Mouse (Mus musculus): ENCODE data around the gene Cpvl.

Gene Cpvl

DNA sequence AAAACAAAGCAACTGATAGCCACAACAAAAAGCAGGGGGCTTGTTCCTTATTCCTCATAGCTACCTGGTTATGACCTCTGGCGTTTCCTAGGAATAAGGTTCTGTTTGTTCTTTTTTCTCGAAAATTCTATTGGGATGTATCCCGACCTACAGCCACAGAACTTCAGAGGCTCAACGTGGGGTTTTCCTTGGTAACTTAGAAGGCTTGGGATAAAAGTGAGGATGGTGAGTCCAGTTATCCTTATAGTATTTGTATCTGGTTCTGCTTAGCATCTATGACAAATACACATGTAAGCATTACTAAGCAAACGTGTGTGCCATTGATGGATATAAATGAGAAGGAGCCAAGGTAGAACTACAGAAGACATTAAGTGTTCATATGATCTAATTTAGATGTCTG, at the start of gene Cpvl:
TSS of gene Cpvl (minus strand) at position 101 of the 400 bp plus-strand sequence.
- DNase-seq = no peak

DNA sequence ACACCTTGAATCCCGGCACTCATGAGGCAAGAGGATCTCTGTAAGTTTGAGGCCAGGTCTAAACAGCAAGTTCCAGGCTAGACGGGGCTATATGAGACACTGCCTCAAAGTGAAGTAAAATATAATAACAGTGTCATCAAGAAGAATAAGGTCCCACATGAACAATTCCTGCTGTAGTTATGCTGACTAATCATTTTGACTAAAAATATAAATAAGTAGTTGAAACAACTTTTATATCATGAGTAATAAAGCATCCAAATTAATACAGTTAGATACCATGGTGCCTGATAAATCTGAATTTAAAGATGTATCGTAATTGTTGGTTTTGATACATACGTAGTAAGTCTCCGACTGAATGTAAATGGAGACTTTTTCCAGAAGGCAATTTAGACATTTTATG, 45.4 kb upstream of the Cpvl start:
- no peak for DNase-seq

GRCm38 (mm10) chr6:54021123-54021789, 42.8 kb upstream of the Cpvl start:
- no peak for DNase-seq

GRCm38 (mm10) chr6:54018861-54019260, 40.4 kb upstream of the Cpvl start:
- DNase-seq = no peak

DNA sequence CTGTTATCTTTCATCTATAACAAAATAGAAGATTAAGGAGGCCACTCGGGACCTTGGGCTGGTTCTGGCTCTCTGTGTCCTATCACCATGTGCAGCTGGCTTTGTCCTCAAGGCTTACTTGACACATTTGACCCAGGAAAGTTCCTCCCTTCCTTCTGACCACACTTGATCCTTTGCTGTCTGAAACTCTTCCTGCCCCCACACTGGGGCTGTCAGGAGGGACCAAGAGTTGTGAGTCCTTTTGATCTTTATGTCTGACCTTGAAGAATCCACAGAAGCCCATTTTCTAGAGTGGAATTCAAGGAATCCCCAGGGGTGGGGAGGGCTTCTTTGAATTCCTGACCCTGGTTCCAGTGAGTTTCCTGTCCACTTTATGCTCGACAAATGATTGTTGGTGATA, 39.6 kb upstream of the Cpvl start:
- DNase-seq = no peak

DNA sequence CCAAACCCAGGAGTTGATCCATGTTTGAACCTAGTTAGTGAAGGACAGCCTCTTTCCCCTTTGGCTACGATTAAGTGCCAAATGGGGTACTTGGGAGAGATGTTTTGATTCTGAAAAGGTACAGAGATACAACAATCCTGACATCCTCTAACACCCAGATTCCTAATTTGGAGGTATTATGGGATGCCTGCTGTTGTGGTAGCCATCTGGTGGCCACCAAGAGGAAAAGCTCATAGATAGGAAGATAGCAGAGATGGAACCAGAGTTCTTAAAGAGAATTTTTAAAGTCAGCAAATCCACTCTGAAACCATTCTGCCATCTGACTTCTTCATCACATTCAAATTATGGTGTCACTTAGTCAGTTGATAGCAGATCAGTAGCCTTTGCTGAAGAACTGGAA, 33.7 kb upstream of the Cpvl start:
- no peak for DNase-seq

- no peak for DNase-seq
These were observed 31.9 kb upstream of the Cpvl start for GRCm38 (mm10) chr6:54010362-54010761.

DNA sequence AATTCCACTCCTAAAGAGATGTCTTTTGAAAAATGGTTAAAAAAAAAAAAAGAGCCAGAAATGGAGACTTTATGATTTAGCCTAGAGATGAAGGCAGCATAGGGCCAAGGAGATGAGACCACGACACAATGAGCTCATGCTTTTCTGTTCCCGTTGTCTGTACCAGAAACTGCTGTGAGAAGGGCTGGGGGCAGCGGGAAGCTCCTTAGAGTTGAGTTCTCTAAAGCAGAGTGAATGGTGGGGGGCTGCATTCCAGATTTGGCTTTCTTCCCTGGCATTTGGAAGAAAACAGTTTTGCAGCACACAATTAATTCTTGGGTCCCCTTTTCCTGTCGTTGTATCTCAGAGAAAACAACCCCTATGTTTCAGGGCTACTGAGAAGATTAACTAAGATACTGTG, 30.8 kb upstream of the Cpvl start:
- DNase-seq = no peak

DNA sequence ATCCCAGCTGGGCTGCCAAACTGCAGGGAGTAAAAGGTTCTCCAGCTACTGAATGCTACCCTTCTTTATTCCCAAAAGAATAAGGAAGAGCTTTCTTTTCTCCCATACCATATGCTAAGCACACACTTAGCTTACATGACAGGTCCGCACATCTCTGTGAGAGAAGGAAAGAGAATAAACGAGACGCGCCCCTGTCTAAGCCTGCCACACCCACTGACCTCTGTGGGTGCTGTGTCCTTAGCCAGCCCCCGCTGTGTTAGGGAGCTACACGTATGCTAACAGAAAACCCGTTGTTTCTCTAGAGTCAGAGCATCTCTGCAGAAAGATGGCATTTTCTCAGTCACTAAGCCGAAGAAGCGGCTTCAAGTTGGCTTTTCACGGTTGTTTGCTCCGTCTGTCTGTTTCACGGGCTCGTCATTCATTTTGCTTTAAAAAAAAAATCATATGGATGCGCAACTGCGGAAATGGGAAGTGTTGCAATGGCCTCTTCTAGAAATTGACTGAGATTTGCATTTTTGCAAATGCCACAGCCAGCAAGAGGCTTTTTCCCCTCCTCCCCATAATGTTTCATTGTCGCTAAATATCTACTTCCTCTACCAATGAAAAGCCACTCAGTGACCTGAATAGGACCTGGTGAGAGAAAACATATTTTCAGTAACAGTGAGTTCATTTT, 30.1 kb upstream of the Cpvl start:
- no peak for DNase-seq

DNA sequence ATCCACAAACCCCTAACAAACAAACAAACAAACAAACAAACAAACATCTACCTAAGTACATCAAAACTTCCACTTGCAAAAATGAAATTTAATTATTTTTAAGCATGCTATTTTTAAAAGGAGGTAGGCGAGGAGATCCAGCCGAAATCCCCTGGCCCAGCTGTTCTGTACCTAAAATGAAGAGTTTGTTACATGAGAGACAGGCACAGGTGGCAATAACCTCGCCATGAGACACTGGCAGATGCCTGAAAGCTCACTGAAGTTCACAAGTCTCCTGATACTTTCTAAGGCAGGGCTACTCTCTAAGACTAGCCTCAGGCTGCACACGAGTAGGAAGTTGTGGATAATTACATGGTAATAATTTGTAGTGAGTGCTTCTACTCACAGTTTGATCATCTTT, 26.8 kb upstream of the Cpvl start:
- no peak for DNase-seq

- no peak for DNase-seq
These were observed 17.9 kb upstream of the Cpvl start for GRCm38 (mm10) chr6:53996226-53996955.

- DNase-seq = no peak
These were observed 17.0 kb upstream of the Cpvl start for GRCm38 (mm10) chr6:53995519-53995918.

DNA sequence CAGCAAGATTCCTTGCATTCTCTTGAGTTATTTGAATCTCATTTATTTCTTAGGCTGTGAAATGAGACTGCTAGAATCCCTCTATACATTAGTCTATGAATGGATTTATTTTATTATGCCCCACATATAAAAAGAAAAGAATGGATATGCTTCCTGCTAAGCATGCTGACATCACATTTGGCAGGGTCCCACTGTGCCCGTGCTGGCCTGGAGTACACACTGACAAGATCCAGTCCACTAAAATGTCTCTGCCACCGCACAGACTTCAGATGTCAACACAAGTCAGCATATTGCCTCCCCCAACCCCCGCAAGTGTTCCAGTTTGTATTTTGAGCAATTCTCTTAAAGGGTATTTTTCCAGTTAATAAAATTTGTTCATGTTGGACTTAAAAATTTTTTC, 13.9 kb upstream of the Cpvl start:
- DNase-seq = no peak

- DNase-seq = no peak
These were observed 8.8 kb upstream of the Cpvl start for GRCm38 (mm10) chr6:53987235-53987634.

GRCm38 (mm10) chr6:53986273-53986985, 8.0 kb upstream of the Cpvl start:
- no peak for DNase-seq

GRCm38 (mm10) chr6:53983820-53984219, 5.3 kb upstream of the Cpvl start:
- no peak for DNase-seq

DNA sequence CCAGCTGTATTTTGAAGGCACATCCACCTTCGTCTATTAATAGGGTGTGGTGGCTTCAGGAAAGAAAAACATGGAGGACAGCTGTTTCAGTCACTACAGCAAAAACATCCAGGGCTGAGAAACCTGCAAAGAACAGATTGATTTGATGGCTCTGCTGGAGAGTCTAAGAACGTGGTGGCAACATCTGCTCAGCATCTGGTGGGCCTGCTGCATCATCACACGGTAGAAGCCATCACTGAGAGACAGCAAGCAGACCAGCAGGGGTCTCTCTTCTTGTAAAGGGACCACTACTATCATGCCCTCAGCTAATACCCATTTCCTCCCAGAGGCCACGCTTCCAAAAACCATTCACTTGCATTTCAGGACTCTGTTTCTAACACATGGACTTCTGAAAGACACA, 4.1 kb upstream of the Cpvl start:
- DNase-seq = no peak

- DNase-seq = no peak
These were observed 3.7 kb upstream of the Cpvl start for GRCm38 (mm10) chr6:53982047-53982600.

DNA sequence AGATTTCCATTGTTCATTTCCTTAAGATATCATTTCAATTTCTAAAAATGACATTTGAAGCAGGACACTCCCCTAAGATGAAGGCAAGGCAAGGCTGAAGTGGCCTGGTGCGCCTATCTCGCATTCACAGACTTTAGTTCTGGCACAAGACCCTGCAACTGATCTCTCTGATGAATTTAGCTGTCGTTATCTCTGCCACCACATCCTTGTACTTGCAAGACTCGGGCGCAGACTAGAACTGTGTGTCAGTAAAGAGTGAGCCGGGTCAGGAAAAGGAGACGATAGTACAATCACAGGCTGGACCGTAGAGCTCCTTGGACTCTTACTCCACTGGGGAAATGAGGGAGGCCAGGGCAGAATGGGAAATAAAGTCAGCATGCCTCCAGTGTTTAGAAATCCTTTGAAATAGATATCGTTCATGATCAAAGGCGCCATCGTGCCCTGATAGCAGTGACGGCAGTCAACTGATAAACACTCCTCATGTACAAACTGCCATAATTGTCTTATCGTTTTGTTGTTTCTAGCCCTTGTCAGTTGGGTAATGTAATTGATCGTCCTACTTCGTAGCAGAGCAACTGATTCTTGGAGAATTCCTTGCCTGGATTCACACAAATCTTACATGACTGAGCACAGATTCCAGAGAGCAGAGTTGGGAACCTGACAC, 2.5 kb upstream of the Cpvl start:
- DNase-seq = no peak

DNA sequence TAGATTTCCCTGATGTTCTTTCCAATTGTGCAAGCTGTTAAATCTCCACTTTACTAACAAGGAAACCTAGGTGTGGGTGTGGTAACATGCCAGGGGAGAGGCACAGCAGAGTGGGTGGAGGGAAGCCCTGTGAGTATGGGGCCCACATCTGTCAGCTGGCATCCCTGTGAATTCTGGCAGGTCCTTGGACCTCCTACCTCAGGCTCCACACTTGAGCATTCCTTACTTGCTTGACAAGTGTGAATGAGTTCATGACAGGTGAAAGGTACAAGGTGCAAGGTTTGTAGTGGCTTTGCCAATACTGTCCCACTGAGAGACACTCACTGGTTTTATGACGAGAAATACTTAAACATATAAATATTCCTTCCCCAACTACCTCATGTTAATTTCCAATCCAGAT, 4.4 kb downstream of the Cpvl start:
- DNase-seq = no peak

DNA sequence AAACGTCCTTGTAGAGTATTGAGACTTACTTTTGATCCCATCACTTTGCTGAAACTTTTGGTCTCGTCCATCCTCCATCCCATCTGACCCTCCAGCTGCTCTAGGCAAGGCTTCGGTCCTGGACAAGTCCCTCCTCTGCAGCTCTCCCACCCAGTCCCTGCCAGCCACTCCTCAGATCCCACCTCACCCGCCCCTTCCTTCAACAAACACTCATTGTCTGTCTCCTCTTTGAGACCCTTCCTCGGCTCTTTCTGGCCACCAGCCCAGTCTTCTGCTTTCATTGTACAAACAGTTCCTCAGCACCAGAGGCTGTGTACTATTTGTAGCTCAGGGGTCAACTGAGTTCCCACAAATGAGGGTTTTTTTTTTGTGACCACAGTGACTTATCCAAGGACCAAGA, 5.0 kb downstream of the Cpvl start:
- DNase-seq = no peak

DNA sequence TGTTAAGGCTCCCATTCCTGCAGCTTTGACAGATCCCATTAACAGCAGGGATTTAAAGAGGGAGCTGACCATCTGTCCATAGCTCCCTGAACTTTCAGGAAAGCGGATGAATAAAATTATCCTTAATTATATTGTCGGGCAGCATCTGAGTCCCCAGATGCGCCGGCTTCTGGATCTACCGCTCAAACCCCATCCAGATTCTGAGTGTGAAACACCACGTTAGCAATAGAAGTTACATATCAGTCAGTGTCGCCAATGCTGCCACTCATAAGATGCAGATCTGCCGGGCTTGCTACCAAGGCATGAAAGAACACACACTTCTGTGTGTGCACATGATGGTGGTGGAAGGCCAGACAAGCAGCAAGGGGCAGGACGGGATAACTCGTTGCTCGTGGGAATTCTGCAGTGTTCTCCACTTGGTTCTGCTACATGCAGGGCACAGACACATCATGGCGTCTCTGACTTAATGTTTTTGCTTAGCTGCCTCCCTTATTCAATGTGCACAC, 6.2 kb downstream of the Cpvl start:
- no peak for DNase-seq
